Mouse (Mus musculus): ENCODE data around the gene Mapk8.
"Not testable (repeated sequence)": the region's sequence is repeated elsewhere in the genome, so short reads cannot be mapped to it uniquely, and the experiment has no call there.

Gene Mapk8

DNA sequence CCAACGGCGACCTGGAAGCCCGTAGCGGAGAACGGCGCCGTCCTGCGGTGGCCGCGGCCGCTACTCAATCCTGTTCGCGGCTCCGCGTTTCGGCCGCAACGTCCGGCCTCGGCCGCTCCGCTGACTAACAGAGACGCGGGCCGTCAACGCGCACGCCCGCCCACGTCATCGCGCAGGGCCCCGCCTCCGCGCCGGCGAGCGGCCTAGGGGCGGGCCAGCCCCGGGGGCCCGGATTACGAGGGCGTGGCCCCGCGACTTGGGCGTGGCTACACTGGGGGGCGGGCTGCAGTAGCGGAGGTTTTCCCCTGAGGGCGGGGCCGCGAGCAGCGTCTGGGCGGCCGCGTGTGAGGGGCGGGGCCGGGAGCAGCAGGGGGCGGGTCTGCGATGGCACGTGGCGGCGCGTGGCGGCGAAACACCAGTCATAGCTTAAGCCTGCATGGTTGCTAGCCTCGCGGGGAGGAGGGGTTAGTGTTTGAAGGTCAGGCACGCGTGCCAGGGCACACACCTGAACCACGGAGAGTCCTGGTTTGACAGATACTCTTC lies at the start of gene Mapk8:
Gene Mapk8, minus strand, starts transcription at position 132 of the 543 bp plus-strand sequence.
- in situ Hi-C loops (cut with MboI; ENCODE audit: low pct_unique_long_range_greater_than_20kb in 1 of 2, low sequenced_read_pairs in 2 of 2, unreplicated experiment in 1 of 2), result no loop called here

DNA sequence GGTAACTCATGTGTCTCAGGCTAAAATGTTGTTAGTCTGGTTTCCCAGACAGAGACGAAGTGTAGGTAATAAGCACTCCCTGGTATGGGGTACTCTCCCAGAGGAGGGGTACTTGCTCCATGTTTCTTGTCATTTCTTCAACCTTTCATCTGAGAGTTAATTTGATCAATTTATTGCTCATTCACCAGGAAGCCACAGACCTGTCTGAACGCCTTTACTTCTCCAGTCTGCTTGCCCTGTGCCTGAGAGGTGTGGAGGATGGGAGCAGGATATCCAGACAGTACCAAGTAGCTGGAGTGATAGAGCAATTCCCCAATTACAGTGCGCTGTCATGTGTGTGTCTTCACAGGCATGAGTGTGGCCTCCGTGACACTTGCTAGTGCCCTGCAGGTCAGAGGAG lies 48.3 kb upstream of the Mapk8 start:
- in situ Hi-C loops (cut with MboI; ENCODE audit: low pct_unique_long_range_greater_than_20kb in 1 of 2, low sequenced_read_pairs in 2 of 2, unreplicated experiment in 1 of 2), result no loop called here

DNA sequence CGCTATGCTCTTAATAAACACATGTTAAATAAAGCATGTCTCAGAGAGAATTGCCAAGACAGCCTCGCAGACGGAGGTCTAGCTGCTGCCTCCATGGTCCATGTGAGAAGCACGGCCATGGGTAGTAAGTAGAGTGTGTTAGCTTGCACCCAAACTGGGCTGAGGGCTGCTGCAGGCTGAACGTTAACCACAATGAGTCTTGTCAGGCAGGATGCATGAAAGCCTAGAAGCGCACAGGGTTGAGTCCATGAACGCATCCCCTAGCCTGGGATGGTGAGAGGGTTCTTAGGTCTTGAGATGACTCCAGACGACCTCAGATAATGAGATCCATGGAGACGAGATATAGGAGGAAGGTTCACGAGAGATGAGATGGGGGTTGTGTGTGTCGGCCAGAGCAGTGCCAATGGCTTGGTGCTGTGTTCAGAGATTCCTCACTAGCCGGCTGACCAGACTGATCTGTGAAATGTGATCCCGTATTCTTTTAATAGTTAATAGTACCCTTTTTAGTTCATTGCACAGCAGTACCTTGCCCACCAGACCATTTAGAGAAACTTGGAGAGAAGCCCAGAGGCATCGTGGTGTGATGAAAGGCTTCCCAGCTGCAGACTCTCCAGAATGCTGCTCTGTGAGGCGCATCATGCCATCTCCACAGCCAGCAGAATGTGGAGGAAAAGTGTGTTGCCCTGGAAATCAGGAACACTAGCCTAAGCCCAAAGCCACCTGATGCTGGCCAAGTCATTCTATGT lies 41.0 kb upstream of the Mapk8 start:
- in situ Hi-C loops (cut with MboI; ENCODE audit: low pct_unique_long_range_greater_than_20kb in 1 of 2, low sequenced_read_pairs in 2 of 2, unreplicated experiment in 1 of 2), result no loop called here

DNA sequence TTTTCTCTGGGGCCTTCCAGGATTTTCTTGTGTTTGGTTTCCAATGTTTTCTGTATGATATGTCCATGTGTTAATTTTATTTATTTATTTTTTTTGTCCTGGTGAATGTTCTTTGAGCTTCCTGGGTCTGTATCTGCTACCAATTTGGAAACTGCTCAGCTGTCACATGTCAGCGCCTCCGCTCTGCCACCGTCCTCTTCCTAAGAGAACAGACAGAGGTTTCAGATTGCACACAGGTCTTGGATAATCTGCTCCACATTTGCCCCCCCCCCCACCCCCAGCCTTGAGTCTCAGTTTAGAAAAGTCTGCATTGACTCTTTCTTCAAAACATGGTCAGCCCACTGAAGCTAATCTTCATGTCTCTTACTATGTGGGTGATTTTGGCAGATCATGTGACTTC lies 35.0 kb upstream of the Mapk8 start:
- in situ Hi-C loops (cut with MboI; ENCODE audit: low pct_unique_long_range_greater_than_20kb in 1 of 2, low sequenced_read_pairs in 2 of 2, unreplicated experiment in 1 of 2), result no loop called here

DNA sequence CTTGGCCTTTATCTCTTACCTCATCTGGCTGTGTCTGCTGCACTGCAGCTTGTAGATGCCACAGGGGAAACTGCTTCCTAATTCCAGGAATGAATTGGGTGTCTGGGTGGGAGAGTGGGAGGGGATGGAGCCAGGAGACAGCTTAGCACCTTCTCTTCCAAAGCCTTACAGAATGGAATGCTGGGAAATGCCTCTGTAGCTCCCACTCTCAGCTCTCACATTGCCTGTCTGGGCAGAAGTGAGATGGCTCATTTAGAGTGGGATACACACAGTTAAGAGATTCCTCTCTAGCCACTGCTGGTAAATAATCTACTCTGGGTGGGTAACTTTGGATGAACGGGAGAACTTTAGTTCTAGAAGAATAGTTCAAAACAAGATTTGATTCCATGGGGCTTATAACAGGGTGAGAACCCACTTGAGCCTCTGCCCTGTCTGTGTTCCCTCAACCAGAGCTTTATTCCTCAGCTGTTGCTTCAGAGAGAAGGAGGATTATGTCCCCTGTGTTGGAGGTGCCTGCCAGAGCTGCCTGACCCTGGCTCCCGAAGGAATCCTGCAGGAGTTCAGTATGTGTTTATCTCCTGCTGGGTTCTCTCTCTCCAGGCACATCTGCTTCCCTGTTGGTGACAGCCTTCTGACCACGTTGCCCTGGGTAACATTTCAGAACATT lies 29.3 kb upstream of the Mapk8 start:
- in situ Hi-C loops (cut with MboI; ENCODE audit: low pct_unique_long_range_greater_than_20kb in 1 of 2, low sequenced_read_pairs in 2 of 2, unreplicated experiment in 1 of 2), result no loop called here

DNA sequence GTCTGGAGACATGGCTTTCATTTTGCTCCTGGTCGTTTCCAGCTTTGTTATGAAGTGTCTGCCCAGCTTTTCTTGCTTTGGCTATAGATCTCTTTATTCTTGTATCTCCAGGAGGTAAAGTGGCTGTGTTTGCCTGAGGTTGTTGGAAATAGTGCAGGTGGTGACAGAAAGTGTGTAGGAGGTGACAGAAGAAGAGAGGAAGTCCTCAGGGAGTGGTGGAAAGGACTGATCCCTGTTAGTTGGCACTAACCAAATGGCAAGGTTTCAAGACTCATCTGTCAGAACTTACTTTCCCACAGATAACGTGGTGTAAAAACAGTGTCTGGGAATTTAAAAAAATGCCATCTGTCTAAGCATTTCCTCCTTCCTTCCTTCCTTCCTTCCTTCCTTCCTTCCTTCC lies 27.5 kb upstream of the Mapk8 start:
- in situ Hi-C loops (cut with MboI; ENCODE audit: low pct_unique_long_range_greater_than_20kb in 1 of 2, low sequenced_read_pairs in 2 of 2, unreplicated experiment in 1 of 2), result no loop called here

DNA sequence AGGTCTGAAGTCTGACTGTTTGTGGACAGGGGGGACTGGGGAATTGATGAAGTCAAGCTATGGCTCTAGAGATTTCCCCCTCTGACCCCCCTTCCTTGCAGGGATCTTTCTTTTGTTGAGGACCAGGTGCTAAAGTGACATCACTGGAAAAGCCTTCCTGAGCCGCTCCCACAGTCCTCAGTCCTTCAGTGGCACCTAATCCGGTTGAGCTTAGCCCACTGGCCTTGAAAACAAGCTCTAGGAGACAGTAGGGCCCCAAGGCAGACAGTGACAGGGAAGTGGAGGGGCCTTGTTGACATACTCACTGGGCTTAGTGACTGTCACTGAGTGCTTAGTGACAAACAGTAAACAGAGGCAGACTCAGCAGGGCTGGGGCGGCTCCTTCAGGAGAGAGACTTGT lies 24.4 kb upstream of the Mapk8 start, which contains the start of gene Frmpd2:
Gene Frmpd2, plus strand, starts transcription at position 366 of the 400 bp plus-strand sequence.
- in situ Hi-C loops (cut with MboI; ENCODE audit: low pct_unique_long_range_greater_than_20kb in 1 of 2, low sequenced_read_pairs in 2 of 2, unreplicated experiment in 1 of 2), result no loop called here

DNA sequence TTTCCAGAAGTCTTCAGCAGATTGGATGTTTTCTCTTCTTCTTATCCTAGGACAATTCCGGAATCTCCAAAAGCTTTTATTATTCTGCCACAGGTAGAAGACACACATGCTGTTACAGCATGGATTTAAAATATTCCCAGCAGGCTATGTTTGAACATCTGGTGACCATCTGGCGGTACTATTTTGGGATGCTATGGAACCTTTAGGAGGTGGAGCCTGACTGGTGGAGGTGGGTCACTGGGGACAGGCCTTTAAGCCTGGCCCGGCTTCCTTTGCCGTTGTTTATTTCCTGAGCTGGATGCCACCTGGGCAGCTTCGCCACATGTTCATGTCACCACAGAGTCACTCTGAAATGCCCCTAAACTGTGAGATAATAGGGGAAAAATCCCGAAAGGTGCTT lies 20.8 kb upstream of the Mapk8 start:
- in situ Hi-C loops (cut with MboI; ENCODE audit: low pct_unique_long_range_greater_than_20kb in 1 of 2, low sequenced_read_pairs in 2 of 2, unreplicated experiment in 1 of 2), result no loop called here

DNA sequence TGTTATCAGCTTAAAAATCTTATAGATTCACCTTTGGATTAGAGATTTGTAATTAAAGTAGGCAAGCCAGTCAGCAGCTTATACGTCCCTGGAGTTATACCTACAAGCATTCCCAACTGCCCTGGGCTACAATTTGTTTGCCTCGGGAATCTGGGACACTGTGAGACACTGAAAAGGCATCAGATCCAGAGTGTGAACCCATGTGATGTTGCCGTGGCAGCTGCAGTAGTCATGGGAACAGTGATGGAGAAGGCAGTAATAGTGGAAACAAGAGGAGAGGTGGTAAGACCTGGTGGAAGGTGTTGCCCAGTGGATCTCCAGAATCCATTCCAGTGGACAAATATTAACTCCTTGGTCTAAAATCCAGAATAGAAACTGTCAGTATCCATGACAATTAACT lies 16.7 kb upstream of the Mapk8 start:
- in situ Hi-C loops (cut with MboI; ENCODE audit: low pct_unique_long_range_greater_than_20kb in 1 of 2, low sequenced_read_pairs in 2 of 2, unreplicated experiment in 1 of 2), result no loop called here

DNA sequence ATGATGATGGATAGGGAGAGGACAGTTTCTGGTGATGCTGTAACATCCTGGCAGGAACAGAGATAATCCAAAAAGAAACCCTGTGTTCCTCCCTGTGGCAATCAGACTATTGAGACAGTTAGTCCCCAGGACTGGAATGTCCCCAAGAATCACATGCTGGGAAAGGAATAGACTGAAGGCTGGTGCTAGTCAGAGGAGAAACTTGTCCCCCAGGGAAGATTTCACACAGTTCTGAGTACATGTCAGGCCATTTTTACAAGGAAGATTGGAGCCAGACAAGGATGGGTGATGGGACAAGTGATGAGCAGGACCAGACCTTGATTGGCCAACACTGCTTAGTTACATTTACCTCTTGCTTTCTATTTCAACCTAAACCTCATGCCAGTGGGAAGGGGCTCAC lies 3.4 kb upstream of the Mapk8 start:
- in situ Hi-C loops (cut with MboI; ENCODE audit: low pct_unique_long_range_greater_than_20kb in 1 of 2, low sequenced_read_pairs in 2 of 2, unreplicated experiment in 1 of 2), result no loop called here

DNA sequence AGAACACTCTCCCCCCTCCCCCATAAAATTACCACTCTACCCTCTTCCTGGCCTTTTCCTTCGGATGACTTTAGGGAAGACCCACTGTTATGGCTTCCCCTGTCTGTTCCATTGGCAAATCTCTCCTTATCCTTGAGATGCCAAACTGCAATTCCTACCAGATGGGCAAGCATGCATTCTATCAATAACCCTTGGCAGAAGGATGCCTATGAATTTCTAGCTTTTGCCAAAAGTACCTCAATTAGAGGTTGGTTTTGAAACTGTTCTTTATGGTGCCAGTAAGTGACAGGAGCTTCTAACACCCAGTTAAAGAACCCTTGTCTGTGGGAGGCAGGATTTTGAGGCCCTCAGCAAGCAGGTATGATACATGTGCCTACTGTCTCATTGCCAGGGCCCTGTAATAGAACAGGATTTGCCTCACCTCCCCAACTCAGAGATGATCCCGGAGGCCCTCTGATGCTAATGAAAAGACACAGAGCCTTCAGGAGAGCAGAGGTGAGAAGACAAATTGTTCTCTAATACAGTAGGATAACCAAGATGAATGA lies 2.4 kb upstream of the Mapk8 start:
- in situ Hi-C loops (cut with MboI; ENCODE audit: low pct_unique_long_range_greater_than_20kb in 1 of 2, low sequenced_read_pairs in 2 of 2, unreplicated experiment in 1 of 2), result no loop called here

DNA sequence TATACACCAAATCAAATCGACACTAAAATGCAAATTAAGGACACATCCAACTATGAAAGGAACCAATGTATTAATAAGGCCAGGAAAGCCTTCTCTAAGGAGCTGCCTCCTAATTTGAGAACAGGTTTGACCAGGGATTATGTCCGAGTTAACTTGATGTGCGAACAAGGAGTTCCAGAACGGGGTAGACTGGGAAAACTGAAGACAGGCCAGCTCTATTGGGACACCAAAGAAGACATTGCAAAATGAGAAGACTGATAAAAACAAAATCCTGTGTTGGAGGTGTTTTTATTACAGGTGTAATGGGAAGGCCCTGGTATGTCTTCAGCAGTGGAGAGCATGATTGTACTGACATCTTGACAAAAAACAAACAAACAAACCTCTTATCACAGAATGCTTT lies 1.3 kb upstream of the Mapk8 start:
- in situ Hi-C loops (cut with MboI; ENCODE audit: low pct_unique_long_range_greater_than_20kb in 1 of 2, low sequenced_read_pairs in 2 of 2, unreplicated experiment in 1 of 2), result no loop called here

DNA sequence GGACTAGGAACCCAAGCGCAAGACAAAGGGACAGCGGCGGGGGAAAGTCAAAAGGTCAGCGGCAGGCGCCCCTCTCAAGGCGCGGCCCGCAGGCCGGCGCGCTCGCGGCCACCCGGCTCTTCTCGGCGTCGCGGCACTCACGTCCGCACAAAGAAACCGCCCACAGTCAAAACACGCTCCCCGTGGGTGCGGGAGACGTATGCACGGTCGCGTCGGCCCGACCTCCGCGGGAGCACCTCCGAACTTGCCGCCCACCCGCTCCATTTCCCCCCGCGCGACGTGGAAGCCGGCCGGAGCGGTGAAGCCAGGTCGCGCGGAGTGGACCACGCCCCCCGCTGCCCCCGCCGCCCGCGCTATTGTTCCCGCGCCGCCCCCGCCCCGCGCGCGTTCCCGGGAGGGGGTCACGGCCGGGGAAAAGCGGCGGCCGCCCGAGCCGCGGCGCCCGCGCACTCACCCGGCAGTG lies 366 bp downstream of the Mapk8 start:
- in situ Hi-C loops (cut with MboI; ENCODE audit: low pct_unique_long_range_greater_than_20kb in 1 of 2, low sequenced_read_pairs in 2 of 2, unreplicated experiment in 1 of 2), result no loop called here

DNA sequence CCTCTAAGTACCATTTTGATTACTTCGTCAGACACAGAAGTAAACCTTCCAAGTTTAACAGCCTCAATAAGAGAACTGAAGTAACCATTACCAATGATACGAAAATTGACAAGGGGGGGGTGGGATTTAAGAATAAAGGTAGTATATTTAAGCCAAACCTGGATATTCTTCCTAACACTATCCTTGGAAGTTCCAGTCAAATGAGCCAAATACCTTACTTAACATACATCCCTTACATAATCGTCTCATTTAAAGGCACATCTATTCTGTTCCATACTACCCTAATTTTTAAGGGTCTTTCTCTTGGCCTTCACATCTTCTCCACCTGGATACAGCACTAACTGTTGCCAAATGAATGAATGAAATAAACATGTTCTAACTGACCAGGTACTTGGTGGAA lies 996 bp downstream of the Mapk8 start:
- in situ Hi-C loops (cut with MboI; ENCODE audit: low pct_unique_long_range_greater_than_20kb in 1 of 2, low sequenced_read_pairs in 2 of 2, unreplicated experiment in 1 of 2), result no loop called here

DNA sequence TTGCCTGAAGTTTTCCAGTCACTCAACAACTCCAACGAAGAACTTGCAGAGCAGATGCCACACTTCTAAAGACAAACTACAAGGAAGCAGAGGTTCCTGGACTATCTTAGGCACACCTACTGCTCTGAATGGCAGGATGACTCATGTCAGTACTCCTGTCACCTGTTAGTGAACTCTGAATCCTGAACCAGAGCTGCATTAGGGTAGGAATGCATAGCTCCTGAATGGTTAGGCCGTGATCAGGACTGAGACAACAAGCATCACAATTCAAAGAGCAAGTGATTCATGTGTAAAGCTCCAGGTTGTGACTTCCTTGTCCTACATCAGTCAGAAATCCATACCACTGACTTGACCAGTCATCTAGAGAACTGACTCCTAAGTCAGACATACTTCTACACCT lies 3.2 kb downstream of the Mapk8 start:
- in situ Hi-C loops (cut with MboI; ENCODE audit: low pct_unique_long_range_greater_than_20kb in 1 of 2, low sequenced_read_pairs in 2 of 2, unreplicated experiment in 1 of 2), result no loop called here

DNA sequence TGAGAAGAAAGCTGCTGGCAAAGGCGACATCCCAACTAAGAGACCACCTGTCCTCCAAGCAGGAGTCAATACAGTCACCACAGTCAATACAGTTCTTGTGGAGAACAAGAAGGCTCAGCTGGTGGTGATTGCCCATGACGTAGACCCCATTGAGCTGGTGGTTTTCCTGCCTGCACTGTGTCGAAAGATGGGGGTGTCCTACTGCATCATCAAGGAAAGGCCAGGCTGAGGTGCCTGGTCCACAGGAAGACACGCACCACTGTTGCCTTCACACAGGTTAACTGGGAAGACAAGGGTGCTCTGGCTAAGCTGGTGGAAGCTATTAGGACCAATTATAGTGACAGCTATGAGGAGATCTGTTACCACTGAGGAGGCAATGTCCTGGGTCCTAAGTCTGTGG lies 14.5 kb downstream of the Mapk8 start:
- in situ Hi-C loops (cut with MboI; ENCODE audit: low pct_unique_long_range_greater_than_20kb in 1 of 2, low sequenced_read_pairs in 2 of 2, unreplicated experiment in 1 of 2), result not testable (repeated sequence)

DNA sequence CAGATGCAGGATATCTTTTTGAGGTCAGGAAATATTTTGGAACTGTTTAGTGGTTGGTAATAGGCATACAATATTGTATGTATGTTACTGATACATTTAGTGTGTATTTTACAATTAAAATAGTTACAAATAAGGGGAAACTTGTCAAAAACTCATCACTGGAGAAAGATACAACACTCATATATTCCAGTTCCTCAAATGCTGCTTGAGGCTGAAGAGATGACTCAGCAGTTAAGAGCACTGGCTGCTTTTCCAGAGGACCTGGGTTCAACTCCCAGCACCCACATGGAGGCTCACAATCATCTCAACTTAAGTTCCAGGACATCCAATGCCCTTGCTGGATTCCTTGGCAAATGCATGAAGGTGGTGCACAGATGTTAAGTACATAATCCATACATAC lies 22.8 kb downstream of the Mapk8 start:
- in situ Hi-C loops (cut with MboI; ENCODE audit: low pct_unique_long_range_greater_than_20kb in 1 of 2, low sequenced_read_pairs in 2 of 2, unreplicated experiment in 1 of 2), result no loop called here

DNA sequence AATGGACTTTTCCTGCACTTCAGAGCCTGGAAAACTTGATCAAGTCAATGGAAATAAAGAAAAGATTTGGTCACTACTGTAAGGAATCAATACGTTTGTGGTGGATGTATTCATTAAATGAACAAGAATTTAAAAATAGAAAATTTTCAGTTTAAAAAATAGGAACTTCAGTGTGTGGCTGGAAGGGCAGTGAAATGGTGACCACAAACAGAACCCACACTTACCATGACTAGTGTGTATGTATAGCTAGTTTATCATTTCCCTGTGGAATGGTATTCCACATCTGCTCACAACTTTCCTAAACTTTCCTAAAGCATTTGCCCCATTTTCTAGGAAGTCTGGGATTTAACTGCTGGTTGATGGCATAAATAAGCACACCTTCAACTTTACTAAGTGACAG lies 24.0 kb downstream of the Mapk8 start:
- in situ Hi-C loops (cut with MboI; ENCODE audit: low pct_unique_long_range_greater_than_20kb in 1 of 2, low sequenced_read_pairs in 2 of 2, unreplicated experiment in 1 of 2), result no loop called here

DNA sequence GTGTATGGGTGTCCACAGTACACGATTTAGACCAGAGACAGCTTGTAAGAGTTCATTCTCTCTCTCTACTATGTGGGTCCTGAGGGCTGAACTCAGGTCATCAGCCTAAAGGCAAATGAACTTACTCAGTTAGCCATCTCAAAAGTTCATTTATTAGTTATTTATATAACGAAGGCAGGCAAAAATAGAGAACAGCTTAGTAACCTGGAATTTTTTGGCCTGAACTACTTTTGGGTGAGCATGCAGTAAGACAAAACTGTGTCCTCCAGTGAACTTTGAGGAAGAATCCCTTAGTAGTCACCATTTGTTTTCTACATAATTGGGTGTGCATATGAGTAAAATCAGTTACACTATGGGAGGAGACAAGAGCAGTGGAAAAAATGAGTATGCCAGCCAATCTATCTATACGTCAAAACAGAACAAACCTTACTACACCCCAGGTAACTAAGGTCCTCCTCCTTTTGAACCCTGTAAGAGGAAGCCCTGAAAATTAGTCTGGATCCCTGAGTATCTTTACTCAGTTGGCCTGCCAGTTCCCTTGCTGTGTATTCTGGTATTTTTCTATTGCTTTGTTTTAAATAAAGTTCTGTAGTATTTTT lies 28.5 kb downstream of the Mapk8 start:
- in situ Hi-C loops (cut with MboI; ENCODE audit: low pct_unique_long_range_greater_than_20kb in 1 of 2, low sequenced_read_pairs in 2 of 2, unreplicated experiment in 1 of 2), result no loop called here
